Mouse (Mus musculus) C2C12 (cell line): Measurements from ENCODE around the gene Arhgef7.

Experiments
- CEBPB ChIP-seq: IDR thresholded peaks from one replicate; pipeline ENCODE4 v1.6.1; 2011; ENCODE audit warnings: low read depth, mild to moderate bottlenecking, control low read depth, moderate library complexity
- CTCF ChIP-seq: IDR thresholded peaks from one replicate; pipeline ENCODE4 v1.5.1; 2011; ENCODE audit not compliant: control insufficient read depth, insufficient read depth, insufficient read length
- MAX ChIP-seq: IDR thresholded peaks from one replicate; pipeline ENCODE4 v1.6.1; 2011; ENCODE audit warnings: mild to moderate bottlenecking, control low read depth
- MYOD1 ChIP-seq: IDR thresholded peaks from one replicate; pipeline ENCODE4 v1.6.1; 2011; ENCODE audit warnings: low read depth; ENCODE audit not compliant: control insufficient read depth, insufficient read length
- USF1 ChIP-seq: IDR thresholded peaks from one replicate; pipeline ENCODE4 v1.6.1; 2011; ENCODE audit warnings: low read depth, mild to moderate bottlenecking, control low read depth, moderate library complexity

DNA sequence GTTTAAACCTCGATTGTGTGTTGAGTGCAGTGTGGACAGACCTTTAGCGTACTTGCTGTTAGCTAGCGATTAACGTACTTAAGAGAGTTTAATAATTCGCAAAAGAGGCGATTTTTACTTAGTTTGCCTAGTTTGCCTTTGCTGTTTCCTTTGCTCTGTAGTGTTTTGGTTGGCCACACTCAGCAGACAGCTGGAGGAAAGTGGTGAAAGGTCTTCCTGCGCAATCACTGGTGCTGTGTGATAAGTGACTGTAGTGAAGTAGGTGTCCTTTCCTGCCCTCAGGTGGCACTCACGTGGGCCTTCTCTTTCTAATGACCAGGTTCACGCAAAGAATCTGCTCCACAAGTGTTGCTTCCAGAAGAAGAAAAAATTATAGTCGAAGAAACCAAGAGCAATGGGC, 103.7 kb downstream of the Arhgef7 start:
- TF ChIP-seq CTCF (no peak), USF1 (no peak), CEBPB (no peak), MAX (no peak), MYOD1 (no peak)
